Mouse (Mus musculus) intestine, embryonic 16.5 days (tissue): ENCODE measurements at regions not wholly inside any gene's neighbourhood (a gene's known extent, or its start where the extent isn't known, plus 50 kb on each side); places are given as distances from the start of the nearest gene placed in this dataset.

Experiments
- ATAC-seq: fragments of 200-750 bp; cut with Nextera tagmentation; 2 replicates; pipeline ENCODE4 v1.8.0; 2017; ENCODE audit warnings: moderate TSS enrichment, moderate library complexity
- H3K27ac ChIP-seq: fragments of 300-500 bp; sonication (generic); 2 replicates; pipeline ENCODE4 v1.5.1; 2014; ENCODE audit warnings: mild to moderate bottlenecking, low read length
- H3K27me3 ChIP-seq: fragments of 300-500 bp; sonication (generic); replicated peaks from 2 replicates; pipeline ENCODE4 v1.6.1; 2014; ENCODE audit warnings: low read length, control low read depth, mixed read lengths; ENCODE audit not compliant: control insufficient read depth, insufficient read depth
- H3K36me3 ChIP-seq: fragments of 300-500 bp; sonication (generic); 2 replicates; pipeline ENCODE4 v1.6.1; 2014; ENCODE audit warnings: low read length, control low read depth; ENCODE audit not compliant: control insufficient read depth, insufficient read depth
- H3K4me1 ChIP-seq: fragments of 300-500 bp; sonication (generic); 2 replicates; pipeline ENCODE4 v1.6.1; 2014; ENCODE audit warnings: low read length, control low read depth, mixed read lengths; ENCODE audit not compliant: control insufficient read depth, insufficient read depth
- H3K4me2 ChIP-seq: fragments of 300-500 bp; sonication (generic); 2 replicates; pipeline ENCODE4 v1.6.1; 2014; ENCODE audit warnings: low read depth, low read length, control low read depth
- H3K4me3 ChIP-seq: fragments of 300-500 bp; sonication (generic); 2 replicates; pipeline ENCODE4 v1.5.1; 2014; ENCODE audit warnings: mild to moderate bottlenecking, low read length
- H3K9ac ChIP-seq: fragments of 300-500 bp; sonication (generic); 2 replicates; pipeline ENCODE4 v1.6.1; 2014; ENCODE audit warnings: low read depth, low read length
- H3K9me3 ChIP-seq: fragments of 300-500 bp; sonication (generic); 2 replicates; pipeline ENCODE4 v1.6.1; 2016; ENCODE audit warnings: low read length, control low read depth; ENCODE audit not compliant: control insufficient read depth
- WGBS: fragments of 180-500 bp; shearing (Covaris S2); extraction: QIAGEN DNeasy Blood & Tissue Kit; methylation state at CpG from one replicate; pipeline ENCODE4 v1.1.7; 2014; 5-methylcytosine and 5-hydroxymethylcytosine counted together

- WGBS: 91% methylated on average over 2 of the region's 2 CpGs
- Histone ChIP-seq H3K27me3 (no peaks in the 10 kb centered on the region; the same call in 1 of the 2 replicates), H3K4me3 (no peak overlapping the region), H3K9me3 (no peaks in the 10 kb centered on the region), H3K36me3 (no peaks in the 10 kb centered on the region), H3K4me2 (no peak overlapping the region), H3K9ac (no peak overlapping the region), H3K4me1 (0 out of 2 replicates have a peak, but pooled peaks cover 4% of the 10 kb centered on the region), H3K27ac (no peak overlapping the region)
- ATAC-seq: no peak
Measured at GRCm38 (mm10) chrX:167031543-167031942, 177.6 kb downstream of the Tmsb4x start.

GRCm38 (mm10) chrX:167015602-167016001 is 193.5 kb downstream of the Tmsb4x start:
- H3K27me3 ChIP-seq: peaks cover 6% of the 10 kb centered on the region

DNA sequence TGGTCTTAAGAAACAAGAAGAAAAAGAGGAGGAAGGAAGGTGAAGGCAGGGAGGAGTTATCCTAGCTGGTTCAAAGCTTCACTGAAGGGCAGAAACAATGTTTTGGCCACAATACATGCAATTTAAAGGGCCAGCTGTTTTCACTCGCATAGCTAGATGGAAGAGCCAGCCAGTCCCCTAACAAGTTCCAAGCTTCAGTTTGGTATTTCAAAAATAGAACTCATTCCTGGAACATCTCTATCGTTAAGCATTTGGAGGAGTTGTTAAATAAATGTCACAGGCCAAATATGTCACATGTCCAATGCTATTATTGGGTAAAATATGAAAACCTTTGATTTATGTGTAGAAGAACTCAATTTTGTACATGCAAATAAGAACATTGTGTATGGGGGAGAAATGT is 194.8 kb downstream of the Tmsb4x start:
- H3K4me2 ChIP-seq: no peak overlapping the region
- H3K4me1 ChIP-seq: no peaks in the 10 kb centered on the region
- no peaks in the 10 kb centered on the region; the same call in none of the 2 replicates for H3K27me3 ChIP-seq
- no peak overlapping the region for H3K27ac ChIP-seq
- WGBS: 56% methylated on average over 2 of the region's 2 CpGs
- H3K36me3 ChIP-seq: no peaks in the 10 kb centered on the region
- H3K9me3 ChIP-seq: no peaks in the 10 kb centered on the region
- H3K4me3 ChIP-seq: no peak overlapping the region
- no peak overlapping the region for H3K9ac ChIP-seq
- no peak for ATAC-seq

More at GRCm38 (mm10) chrX:167015602-167016001, 193.5 kb downstream of the Tmsb4x start:
- 72% methylated on average over 2 of the region's 2 CpGs for WGBS
- Histone ChIP-seq H3K4me1 (no peaks in the 10 kb centered on the region), H3K9ac (no peak overlapping the region), H3K27ac (no peak overlapping the region), H3K36me3 (no peaks in the 10 kb centered on the region), H3K4me3 (no peak overlapping the region), H3K9me3 (no peaks in the 10 kb centered on the region), H3K4me2 (no peak overlapping the region)
- ATAC-seq: no peak

DNA sequence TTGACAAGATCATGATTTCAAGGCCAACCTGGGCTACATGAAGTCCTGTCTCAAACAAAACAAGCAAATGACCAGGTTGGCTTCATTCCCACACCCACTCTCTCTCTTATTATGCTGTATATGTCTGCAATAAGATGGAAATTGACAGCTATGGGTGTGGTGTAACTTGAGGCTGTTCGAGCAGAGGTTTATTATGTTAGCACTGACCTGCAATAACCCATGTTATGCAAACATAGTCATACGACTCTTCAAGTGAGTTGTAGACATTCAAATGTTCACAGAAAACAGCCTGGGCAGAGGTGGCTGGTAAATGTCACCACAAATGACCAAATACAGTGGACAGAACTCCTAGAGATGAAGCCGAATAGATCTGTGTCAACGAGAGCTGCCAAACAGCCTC is 196.2 kb downstream of the Tmsb4x start:
- Histone ChIP-seq H3K4me2 (no peak overlapping the region), H3K27me3 (no peaks in the 10 kb centered on the region; the same call in none of the 2 replicates), H3K27ac (no peak overlapping the region), H3K9me3 (no peaks in the 10 kb centered on the region), H3K4me1 (no peaks in the 10 kb centered on the region), H3K9ac (no peak overlapping the region), H3K36me3 (no peaks in the 10 kb centered on the region), H3K4me3 (no peak overlapping the region)
- ATAC-seq: peak; percentile 86
- WGBS: 50% methylated on average over 4 of the region's 4 CpGs

GRCm38 (mm10) chrX:167011977-167012542 is 197.1 kb downstream of the Tmsb4x start:
- Histone ChIP-seq H3K4me3 (no peak overlapping the region), H3K27me3 (no peaks in the 10 kb centered on the region; the same call in none of the 2 replicates), H3K9me3 (no peaks in the 10 kb centered on the region), H3K36me3 (no peaks in the 10 kb centered on the region), H3K9ac (no peak overlapping the region), H3K4me2 (no peak overlapping the region), H3K27ac (no peak overlapping the region), H3K4me1 (no peaks in the 10 kb centered on the region)
- WGBS: 66% methylated on average over 1 of the region's 1 CpGs
- peak; percentile 80 for ATAC-seq

DNA sequence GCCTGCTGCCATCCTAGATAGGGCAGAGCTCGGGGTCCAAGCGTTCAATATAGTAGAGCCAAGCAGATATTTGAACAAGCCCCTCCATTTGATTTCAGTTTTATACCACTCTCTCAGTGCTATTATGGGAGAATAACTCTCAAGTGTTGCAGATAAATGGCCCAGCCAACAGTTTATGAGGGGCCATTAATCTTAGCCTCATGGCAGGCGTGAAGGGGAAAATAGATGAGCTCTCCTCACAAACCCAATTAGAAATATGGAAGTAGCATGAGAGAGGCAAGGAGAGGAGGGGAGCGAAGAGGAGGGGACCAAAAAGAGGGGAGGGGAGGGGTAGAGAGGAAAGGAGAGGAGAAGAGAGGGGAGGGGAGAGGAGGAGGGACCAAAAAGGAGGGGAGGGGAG is 213.3 kb downstream of the Tmsb4x start:
- ATAC-seq: no peak

DNA sequence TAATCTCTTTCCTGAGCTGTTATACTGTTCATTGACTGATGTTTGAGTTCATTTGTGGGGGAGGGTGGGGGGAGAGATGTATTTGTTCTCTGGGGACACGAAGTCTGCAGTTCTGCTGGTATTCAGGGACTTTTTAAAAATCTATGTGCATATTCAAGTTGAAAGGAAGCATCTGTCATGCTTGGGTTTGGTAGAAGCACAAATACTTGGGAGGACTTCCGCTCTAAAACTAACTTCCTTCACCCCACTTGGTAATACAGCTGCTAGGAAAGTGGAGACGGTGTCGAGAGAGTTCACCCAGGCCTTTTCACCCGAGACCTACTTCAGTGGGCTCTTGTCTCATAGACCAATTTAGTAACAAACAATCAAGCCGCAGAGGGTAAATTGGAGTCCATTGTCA is 228.1 kb downstream of the Tmsb4x start:
- no peak overlapping the region for H3K9ac ChIP-seq
- no peak overlapping the region for H3K4me3 ChIP-seq
- no peak for ATAC-seq
- no peaks in the 10 kb centered on the region for H3K36me3 ChIP-seq
- H3K4me2 ChIP-seq: no peak overlapping the region
- no peaks in the 10 kb centered on the region for H3K9me3 ChIP-seq
- 64% methylated on average over 6 of the region's 6 CpGs for WGBS
- H3K4me1 ChIP-seq: no peaks in the 10 kb centered on the region
- H3K27ac ChIP-seq: no peak overlapping the region
- H3K27me3 ChIP-seq: no peaks in the 10 kb centered on the region; the same call in 1 of the 2 replicates

More for the DNA sequence above, 213.3 kb downstream of the Tmsb4x start:
- 0 out of 2 replicates have a peak, but pooled peaks cover 2% of the 10 kb centered on the region for H3K27me3 ChIP-seq
- no peak overlapping the region for H3K4me2 ChIP-seq
- H3K9me3 ChIP-seq: no peaks in the 10 kb centered on the region
- H3K27ac ChIP-seq: no peak overlapping the region
- H3K36me3 ChIP-seq: no peaks in the 10 kb centered on the region
- H3K4me3 ChIP-seq: no peak overlapping the region
- H3K4me1 ChIP-seq: no peaks in the 10 kb centered on the region
- no peak overlapping the region for H3K9ac ChIP-seq
- WGBS: 61% methylated on average over 4 of the region's 4 CpGs

DNA sequence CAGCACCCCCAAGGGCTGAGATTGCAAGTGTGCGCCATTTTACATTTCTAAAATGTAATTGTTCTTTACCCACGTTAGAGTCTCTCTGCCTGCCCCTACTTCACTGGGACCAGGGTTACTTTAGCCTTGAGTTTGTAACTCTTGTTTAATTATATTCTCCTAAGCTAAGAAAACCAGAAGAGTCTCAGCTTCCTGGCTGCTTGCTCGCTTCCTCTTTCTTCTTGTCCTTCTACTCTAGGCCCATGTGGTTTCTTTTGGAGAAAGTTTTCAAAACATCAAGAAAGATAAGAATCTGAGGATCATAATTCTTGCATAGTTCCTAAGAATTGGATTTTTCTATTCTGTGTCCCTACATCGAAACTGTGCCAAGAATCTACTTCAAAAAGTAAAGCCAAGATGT is 228.6 kb downstream of the Tmsb4x start:
- H3K27ac ChIP-seq: no peak overlapping the region

GRCm38 (mm10) chrX:166977029-166977428 is 232.1 kb downstream of the Tmsb4x start:
- H3K27ac ChIP-seq: no peak overlapping the region
- H3K36me3 ChIP-seq: no peaks in the 10 kb centered on the region
- H3K27me3 ChIP-seq: no peaks in the 10 kb centered on the region; the same call in 1 of the 2 replicates
- H3K4me1 ChIP-seq: no peaks in the 10 kb centered on the region
- no peaks in the 10 kb centered on the region for H3K9me3 ChIP-seq
- no peak overlapping the region for H3K4me2 ChIP-seq
- no peak overlapping the region for H3K9ac ChIP-seq
- ATAC-seq: no peak
- H3K4me3 ChIP-seq: no peak overlapping the region

More for the DNA sequence above, 228.6 kb downstream of the Tmsb4x start:
- H3K27me3 ChIP-seq: no peaks in the 10 kb centered on the region; the same call in 1 of the 2 replicates
- H3K4me2 ChIP-seq: no peak overlapping the region
- ATAC-seq: no peak
- H3K4me1 ChIP-seq: no peaks in the 10 kb centered on the region
- no peak overlapping the region for H3K9ac ChIP-seq
- 74% methylated on average over 4 of the region's 4 CpGs for WGBS
- H3K9me3 ChIP-seq: no peaks in the 10 kb centered on the region
- no peaks in the 10 kb centered on the region for H3K36me3 ChIP-seq
- no peak overlapping the region for H3K4me3 ChIP-seq

DNA sequence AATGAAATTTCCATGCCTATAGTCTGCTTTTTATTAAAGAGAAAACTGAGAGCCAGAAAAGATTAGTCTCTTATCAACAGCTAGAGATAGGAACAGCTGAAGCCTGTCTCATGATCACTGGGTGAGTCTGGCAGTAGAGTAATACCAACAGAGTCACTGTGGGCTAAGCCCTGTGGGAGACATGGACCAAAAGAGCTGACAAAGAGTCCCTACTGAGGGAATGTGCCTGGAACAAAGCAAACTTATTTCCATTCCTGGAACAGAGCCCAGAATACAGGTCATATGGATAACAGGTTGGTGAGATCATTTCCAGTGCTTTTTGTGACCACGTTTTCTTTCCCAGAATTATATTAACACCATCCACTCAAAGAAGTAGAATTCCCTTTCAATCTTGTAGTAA is 237.4 kb downstream of the Tmsb4x start:
- H3K4me3 ChIP-seq: no peak overlapping the region
- ATAC-seq: peak; percentile 65
- no peak overlapping the region for H3K27ac ChIP-seq
- H3K4me1 ChIP-seq: no peaks in the 10 kb centered on the region
- no peaks in the 10 kb centered on the region for H3K36me3 ChIP-seq
- H3K9me3 ChIP-seq: no peaks in the 10 kb centered on the region
- 26% methylated on average over 1 of the region's 1 CpGs for WGBS
- H3K27me3 ChIP-seq: no peaks in the 10 kb centered on the region
- H3K4me2 ChIP-seq: no peak overlapping the region
- no peak overlapping the region for H3K9ac ChIP-seq
